Mouse (Mus musculus): ENCODE data around the gene Efcab12.

Gene Efcab12

DNA sequence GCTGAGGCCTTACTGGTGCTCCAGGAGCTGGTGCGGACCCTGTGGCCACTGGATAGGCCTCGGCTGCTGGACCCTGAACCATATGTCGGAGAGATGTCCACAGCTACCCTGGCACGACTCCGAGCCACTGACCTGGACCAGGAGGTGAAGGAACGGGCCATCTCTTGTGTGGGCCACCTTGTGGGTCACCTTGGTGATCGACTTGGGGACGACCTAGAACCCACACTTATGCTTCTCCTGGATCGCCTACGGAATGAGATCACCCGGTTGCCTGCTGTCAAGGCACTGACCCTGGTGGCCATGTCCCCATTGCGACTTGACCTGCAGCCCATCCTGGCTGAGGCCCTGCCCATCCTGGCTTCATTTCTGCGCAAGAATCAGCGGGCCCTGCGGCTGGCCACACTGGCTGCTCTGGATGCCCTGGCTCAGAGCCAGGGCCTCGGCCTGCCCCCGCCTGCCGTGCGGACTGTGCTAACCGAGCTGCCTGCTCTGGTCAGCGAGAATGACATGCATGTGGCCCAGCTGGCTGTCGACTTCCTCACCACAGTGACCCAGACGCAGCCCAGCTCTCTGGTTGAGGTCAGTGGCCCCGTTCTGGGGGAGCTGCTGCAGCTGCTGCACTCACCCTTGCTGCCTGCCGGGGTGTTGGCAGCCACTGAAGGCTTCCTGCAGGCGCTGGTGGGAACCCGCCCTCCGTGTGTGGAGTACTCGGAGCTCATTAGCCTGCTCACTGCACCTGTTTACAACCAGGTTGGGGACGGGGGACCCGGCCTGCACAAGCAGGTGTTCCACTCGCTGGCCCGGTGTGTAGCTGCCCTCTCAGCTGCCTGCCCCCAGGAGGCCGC, 46.1 kb downstream of the Efcab12 start:
- DNase-seq (ENCODE audit: extremely low spot score) = no peak

DNA sequence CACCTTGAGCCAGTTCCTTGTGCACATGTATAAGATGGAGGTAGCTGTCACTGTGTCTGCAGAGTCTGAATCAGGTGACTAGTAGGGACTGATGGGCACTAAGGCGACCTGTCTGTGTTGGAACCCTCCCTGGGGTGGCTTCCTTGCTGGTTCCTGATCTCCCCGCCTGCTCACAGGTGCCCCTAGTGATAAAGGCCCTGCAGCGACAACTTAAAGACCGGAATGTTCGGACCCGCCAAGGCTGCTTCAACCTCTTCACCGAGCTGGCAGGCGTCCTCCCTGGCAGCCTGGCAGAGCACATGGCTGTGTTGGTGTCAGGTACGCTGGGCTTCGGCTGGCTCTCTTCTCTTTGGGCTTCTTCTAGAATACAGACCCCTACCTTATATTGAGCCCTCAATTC, 47.2 kb downstream of the Efcab12 start:
- no peak for DNase-seq (ENCODE audit: extremely low spot score)

DNA sequence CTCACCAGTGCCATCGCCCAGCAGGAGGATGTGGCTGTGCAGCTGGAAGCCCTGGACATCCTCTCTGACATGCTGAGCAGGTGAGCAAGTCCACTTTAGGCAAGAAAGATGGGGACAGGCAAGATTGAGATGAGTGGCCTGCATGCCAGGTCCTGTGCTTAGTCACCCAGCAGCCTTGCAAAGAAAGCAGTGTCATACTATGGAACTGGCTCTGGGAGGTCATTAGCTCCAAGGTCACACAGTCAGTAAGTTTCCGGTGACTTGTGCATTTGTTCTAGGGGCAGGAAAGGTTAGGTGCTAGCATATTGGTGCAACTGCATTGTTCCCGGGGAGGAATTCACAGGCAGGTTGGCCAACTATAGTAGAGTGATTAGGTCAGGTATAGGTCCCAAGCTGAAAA, 55.4 kb downstream of the Efcab12 start:
- no peak for DNase-seq (ENCODE audit: extremely low spot score)

DNA sequence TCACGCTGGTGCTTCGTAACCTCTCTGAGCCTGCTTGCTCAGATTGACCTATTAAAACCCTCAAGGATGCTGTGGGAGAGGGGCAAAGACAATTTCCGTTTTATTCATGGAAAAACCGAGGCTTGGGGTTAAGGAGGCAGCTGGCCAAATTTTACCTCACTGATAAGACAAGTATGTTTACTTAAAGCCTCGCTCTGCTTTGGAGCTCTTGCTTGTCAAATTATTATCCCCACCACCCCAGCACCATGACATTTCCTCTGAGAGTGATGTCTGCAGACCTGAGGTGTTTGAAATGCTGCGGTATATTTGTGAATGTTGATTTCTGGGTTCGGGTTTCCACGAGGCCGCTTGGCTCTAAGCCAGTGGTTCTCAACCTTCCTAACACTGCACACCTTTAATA, 61.8 kb downstream of the Efcab12 start:
- no peak for DNase-seq (ENCODE audit: extremely low spot score)

DNA sequence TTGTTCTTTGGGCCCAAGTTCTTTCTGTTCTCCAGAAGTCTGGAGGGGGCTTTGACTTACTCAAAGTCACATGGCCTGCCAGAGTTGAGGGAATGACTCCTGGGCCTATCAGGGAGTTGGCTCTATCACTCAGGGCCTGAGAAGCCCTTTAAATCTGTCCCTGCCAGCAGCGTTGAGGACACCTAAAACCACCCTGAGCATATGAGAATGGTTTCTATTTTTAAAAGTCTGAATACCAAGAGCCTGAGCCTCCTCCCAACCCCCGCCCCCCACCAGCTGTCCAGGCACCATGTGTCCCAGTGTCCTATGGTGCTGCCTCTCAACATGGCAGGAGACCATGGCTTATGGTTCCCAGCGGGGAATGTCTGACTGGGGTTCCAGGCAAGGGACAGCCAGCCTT, 62.4 kb downstream of the Efcab12 start:
- DNase-seq (ENCODE audit: extremely low spot score) = no peak

DNA sequence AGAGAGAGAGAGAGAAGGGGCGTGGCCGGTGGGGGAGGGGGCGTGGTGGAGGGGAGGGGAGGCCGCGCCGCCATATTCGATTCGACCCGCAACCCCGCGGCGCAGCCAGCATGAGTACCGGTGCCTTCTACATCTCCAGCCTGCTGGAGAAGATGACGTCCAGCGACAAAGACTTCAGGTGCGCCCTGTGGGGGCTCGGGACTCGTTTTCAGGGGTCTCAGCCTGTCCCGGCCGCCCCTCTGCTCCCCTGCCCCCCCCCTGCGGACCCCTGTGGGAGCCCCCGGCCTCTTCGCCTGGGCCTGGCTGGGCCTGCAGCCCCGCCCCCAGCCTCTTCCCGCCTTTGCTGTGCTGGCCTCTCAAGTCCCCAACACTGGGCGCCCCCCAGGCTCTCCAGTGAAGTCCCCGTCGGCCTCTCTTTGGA, 63.7 kb downstream of the Efcab12 start, which contains the start of gene Cand2:
Cand2 (plus strand) TSS at position 38 of the 421 bp plus-strand sequence.
- DNase-seq (ENCODE audit: extremely low spot score) = peak; percentile 91

DNA sequence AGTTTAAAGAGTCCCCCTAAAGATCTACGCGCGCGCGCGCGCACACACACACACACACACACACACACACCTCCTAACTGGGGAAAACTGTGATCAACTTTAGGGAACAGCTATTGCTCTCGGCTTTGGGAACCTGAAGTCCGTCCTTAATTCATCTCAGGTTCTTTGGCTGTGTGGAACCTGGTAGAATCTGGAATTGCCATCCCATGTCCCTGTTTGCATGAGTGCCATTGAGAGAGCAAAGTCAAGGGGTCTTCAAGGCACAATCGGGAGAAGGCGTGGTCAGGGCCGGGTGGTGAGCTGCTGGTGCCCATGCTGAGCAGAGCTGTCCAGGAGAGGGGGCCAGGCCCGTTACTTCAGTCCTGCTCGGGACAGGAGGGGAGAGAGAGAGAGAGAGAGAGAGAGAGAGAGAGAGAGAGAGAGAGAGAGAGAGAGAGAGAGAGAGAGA, 64.2 kb downstream of the Efcab12 start:
- DNase-seq (ENCODE audit: extremely low spot score) = peak; percentile 84

DNA sequence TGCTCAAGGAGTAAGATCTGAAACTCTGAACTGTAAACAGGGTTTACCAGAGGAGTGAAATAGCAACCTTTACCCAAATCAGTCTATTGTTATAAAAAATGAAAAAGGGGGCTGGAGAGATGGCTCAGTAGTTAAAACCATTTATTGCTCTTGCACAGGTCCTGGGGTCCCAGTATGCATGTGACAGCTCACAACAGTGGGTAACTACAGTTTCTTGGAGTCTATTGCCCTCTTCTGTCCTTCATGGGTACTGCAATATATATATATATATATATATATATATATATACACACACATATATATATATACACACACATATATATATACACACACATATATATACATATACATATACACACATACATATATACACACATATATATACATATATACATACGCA, 65.6 kb downstream of the Efcab12 start:
- DNase-seq (ENCODE audit: extremely low spot score) = no peak

DNA sequence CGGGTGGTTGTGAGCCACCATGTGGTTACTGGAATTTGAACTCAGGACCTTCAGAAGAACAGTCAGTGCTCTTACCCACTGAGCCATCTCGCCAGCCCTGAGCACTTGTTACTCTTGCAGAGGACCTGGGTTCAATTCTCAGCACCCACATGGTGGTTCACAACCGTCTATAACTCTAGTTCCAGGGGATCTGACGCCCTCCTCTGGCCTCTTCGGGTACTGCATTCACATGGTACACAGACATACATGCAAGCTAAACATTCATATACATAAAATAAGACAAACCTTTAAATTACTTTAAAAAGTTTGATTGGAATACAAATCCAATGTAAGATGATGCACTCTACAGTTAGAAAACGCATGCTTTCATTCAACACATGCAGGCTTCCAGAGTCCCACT, 66.0 kb downstream of the Efcab12 start:
- no peak for DNase-seq (ENCODE audit: extremely low spot score)

DNA sequence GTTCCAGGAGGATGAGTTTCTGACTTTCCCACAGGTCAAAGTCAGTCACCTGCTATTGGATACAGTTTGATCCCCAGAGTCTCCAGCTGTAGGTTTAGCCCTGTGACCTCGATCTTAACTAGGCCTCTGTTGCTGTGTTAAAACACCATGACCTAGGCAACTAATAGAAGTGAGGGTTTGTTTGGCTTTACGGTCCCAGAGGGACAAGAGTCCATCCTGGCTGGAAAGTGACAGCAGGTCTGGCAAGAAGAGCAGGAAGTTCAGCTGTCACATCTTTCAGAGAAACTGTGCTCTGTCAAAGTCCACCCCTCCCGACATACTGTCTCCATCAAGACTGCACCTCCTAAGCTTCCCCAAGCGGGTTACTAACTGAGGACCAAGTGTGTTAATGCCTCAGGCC, 67.4 kb downstream of the Efcab12 start:
- no peak for DNase-seq (ENCODE audit: extremely low spot score)

DNA sequence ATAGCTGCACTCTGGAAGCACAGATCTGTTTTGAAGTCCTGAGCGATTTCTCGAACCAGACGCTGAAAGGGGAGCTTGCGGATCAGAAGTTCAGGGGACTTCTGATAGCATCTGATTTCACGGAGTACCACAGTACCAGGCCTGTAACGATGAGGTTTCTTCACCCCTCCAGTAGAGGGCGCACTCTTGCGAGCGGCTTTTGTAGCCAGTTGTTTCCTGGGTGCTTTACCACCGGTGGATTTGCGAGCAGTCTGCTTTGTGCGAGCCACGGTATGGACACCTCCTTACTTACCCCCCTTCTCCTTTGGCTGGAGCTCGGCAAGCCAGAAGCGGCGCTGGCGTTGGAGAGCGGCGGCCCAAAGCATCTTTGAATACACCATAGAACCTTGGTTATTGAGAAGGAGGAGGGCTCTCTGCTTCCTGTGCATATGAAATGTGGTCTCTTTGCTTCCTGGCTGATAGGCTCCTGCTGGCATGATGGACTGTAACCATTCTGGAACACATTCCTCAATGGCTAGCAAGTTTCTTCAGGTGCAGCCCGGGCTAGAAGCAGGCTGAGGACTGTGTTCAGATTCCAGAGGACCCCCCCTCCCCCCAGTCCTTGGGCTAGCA, 68.0 kb downstream of the Efcab12 start:
- DNase-seq (ENCODE audit: extremely low spot score) = no peak

DNA sequence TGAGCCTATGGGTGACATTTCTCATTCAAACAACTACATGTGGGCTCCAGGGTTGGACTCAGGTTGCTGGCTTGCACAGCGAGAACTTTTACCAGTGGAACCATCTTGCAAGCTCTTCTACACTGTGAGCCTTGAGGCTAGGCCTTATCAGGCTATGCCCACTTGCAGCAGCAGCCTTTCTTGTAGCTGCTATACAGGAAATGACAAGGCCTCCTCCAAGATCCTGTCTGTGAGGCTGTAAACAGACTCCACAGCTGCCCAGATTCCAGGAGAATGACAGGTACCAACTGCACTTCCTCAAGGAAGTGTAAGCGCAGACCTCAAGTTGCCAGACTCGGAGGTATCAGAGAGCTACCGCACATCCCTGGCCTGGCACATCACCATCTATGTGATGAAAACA, 70.0 kb downstream of the Efcab12 start:
- no peak for DNase-seq (ENCODE audit: extremely low spot score)

DNA sequence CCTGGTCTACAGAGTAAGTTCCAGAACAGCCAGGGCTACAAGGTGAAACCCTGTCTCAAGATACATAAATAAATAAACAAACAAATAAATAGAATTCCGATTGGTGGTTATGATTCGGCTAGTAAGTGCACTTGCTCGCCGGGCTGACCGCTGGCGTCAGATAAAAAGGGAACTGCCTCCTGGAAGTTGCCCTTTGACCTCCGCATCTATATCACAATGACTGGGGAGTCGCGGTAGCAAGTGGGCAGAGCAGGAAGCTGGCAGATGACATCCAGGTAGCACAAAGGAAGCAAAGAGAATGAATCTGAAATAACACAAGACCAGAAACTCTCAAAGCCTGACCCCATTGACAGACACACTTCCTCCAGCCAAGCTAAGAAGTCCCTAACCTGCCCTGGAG, 70.9 kb downstream of the Efcab12 start:
- no peak for DNase-seq (ENCODE audit: extremely low spot score)

DNA sequence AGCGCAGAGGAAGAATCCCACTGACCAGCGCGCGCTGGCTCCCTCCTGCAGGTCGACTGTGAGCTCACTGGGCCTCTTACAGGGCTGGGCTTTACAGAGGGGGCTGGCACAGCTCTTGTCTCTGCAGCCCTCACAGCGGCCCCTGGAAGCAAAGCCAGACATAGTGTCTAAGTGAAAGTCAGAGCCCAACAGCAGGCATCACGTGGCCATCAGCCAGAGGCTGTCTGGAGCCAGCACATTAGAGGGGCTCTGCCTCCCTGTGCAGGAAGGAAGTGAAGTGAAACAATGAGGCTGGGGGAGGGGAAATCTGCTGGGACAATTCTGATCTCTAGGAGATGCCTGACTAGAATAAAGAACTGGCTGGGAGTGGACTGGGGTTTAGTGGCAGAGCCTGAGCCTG, 74.0 kb downstream of the Efcab12 start:
- DNase-seq (ENCODE audit: extremely low spot score) = peak; percentile 82

DNA sequence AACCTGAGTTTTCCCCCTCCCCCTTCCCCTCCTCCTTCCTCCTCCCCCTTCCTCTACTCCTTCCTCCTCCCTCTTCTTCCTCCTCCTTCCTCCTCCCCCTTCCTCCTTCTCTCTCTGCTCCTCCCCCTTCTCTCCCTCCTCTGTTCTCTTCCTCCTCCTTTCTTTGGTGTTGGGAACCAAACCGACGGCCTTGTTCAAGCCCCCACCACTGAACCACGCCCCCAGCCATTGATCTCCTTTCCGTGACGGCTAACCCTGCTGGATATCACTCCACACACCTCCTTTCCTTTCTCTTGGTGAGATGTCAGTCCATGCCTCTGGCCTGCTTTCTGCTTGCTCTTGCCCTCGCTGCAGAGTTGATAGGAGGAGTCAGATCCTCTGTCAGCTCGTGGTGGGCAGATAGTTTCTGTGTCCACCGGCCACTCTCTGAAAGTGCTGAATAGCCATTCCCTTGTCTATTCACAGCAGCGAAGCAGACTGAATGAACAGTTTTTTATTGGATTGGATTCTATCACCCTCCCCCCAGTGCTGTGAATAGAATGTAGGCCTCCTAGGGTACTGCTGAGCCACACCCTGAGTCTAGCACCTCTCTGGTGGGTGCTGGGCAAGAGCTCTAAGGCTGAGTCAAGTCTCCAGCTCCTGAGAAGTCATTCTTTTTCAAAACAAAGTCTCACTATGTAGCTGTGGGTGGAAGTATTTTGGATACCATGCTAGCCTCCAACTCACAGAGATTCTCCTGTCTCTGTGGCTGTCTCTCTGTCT, 76.0 kb downstream of the Efcab12 start, which contains the start of gene Tmem40:
Tmem40 (minus strand) TSS at position 416 of the 762 bp plus-strand sequence.
- DNase-seq (ENCODE audit: extremely low spot score) = peak; percentile 76

DNA sequence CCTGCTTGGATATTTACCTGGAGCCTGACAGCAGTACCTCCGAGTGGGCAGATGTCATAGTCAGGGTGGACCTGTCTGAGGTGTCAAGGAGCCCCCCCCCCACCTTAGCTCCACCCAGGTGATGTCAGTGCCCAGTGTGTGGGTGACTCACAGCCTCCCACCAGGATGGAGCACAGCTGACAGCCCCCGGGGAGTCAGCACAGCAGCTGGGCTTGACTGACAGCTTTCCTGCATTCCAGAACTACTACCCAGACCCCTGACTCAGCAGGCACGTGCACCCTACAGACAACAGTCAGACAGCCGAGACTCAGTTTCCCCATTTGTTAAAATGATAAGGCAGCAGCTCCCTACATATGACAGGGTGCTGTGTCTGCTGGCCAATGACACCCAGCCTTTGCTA, 77.2 kb downstream of the Efcab12 start:
- DNase-seq (ENCODE audit: extremely low spot score) = no peak
